Mouse (Mus musculus) fibroblast of lung, adult 2 months (primary cell): ENCODE data around the gene Zbtb20.

Experiments used
- DNase-seq: peaks from one replicate; pipeline ENCODE4 v3.0.0-alpha.2; 2011; ENCODE audit warnings: low read depth

Zbtb20 gene

GRCm38 (mm10) chr16:43300420-43300819 lies 424.7 kb downstream of the Zbtb20 start:
- no peak for DNase-seq

GRCm38 (mm10) chr16:43302171-43302570 lies 426.5 kb downstream of the Zbtb20 start:
- no peak for DNase-seq

GRCm38 (mm10) chr16:43303245-43304197 lies 427.8 kb downstream of the Zbtb20 start:
- peak; percentile 41 for DNase-seq

DNA sequence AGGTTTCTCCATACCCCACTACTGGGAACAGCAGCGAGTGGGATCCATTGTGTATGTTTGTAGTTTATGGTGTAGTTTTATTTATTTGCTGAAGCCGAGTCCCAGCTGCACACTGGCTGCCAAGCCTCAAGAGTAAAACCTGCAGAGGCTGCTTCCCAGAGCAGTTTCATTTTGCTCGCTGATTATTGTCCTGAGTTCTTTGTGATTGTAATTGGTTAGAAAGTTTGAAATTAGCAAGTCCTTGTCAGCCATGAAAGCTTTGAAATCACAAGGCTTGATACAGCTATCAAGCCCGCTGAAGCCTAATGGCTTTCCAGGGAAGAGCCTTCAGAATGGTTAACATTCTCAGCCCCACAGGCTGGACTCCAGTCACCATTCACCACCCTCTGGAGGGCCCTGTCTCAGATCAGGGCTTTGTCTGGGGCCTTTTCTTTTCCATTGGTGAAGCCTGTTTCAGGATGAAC lies 434.3 kb downstream of the Zbtb20 start:
- no peak for DNase-seq

- DNase-seq, result no peak
These were observed 448.3 kb downstream of the Zbtb20 start for GRCm38 (mm10) chr16:43324009-43324408.

DNA sequence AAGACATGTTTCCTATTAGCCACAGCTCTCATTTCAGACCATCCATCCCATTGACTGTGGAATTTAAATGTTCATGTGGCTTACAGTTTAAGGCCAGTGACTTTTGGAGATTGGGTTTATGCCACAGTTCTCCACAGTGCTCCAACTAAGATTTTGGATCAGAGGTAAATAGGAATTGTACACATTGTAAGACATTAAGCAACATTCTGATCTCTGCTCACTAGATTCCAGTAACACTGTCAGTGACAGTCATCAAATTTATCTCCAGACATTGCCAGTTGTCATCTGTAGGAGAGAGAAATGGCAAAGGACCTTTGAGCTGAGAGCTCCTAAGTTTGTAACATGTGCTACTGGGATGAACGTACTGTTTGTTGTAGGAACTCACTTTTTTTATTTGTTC lies 452.5 kb downstream of the Zbtb20 start:
- DNase-seq, result no peak

GRCm38 (mm10) chr16:43330206-43330605 lies 454.5 kb downstream of the Zbtb20 start:
- DNase-seq, result no peak

GRCm38 (mm10) chr16:43331440-43331839 lies 455.8 kb downstream of the Zbtb20 start:
- DNase-seq, result no peak

- no peak for DNase-seq
These were observed 457.1 kb downstream of the Zbtb20 start for GRCm38 (mm10) chr16:43332734-43333133.

DNA sequence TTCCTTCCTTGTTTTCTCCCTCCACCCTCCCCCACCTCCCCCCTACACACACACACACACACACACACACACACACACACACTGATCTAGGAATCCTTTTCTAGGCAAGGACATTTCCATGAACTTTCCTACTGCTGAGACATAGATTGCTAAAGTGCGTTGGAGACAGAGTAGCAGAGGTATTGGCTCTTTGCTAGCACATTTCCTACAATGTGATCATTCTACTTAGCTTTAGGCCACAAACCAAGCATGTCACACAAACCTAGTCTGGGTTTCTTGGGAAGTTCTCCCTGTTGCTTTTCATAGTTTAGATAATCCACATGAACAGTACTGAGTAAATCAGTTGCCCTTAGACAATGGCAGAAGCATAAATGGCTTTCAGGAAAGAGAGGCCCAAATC lies 457.6 kb downstream of the Zbtb20 start:
- DNase-seq, result no peak

DNA sequence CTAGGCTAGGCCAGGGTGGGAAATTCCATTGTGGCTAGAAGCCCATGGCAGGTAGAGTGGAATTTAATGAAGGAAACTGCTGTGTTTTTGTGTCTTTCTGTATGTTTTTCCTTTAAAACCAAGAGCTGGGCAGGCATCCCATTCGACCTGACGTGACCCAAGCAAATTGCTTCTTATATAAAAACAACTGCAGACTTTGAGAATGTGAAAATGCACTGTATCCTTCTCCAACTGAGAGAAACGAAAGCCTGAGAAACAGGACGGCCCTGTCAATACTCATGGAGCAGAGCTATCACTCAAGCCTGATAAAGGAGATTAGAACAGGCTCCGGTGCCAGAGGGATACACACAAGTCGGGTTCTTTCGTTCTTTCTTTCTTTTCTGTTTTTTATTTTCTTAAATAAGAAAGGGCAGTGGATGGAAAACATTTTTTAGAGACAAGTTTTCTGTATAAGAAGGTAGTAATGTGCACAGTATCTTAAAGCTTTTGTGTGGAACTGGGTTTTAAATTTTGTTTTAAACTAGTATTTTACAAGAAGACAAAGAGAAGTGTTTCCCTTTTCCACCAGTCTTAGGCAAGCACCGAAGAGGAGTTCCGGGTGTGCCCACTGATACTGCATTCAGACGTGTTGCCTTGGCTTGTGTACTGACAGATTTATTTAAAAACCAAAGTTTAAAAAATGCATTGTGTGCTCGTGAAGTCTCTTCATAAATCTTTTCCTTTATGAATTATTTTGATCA lies 458.9 kb downstream of the Zbtb20 start:
- peak; percentile 83 for DNase-seq

- DNase-seq, result peak; percentile 31
These were observed 459.6 kb downstream of the Zbtb20 start for GRCm38 (mm10) chr16:43335151-43335823.

GRCm38 (mm10) chr16:43335824-43336215 lies 460.1 kb downstream of the Zbtb20 start:
- DNase-seq, result no peak

DNA sequence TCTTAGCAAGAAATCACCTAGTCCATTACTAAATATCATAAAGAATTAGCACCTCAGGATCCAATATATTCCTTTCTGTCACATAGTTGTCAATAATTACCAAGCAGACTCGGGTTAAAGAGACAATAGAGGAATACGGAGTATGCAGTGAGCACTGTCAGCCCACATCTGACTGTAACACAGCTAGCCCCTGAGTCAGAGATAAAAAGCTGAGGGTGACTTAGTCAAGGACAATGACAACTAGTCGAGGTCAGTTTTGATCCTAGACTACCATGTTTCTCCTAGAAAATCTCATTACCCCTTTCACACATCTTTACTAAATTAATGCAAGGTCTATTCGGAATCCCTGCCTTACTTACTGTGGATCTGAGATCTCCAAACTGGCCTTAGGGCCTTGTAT lies 465.0 kb downstream of the Zbtb20 start:
- DNase-seq, result no peak

DNA sequence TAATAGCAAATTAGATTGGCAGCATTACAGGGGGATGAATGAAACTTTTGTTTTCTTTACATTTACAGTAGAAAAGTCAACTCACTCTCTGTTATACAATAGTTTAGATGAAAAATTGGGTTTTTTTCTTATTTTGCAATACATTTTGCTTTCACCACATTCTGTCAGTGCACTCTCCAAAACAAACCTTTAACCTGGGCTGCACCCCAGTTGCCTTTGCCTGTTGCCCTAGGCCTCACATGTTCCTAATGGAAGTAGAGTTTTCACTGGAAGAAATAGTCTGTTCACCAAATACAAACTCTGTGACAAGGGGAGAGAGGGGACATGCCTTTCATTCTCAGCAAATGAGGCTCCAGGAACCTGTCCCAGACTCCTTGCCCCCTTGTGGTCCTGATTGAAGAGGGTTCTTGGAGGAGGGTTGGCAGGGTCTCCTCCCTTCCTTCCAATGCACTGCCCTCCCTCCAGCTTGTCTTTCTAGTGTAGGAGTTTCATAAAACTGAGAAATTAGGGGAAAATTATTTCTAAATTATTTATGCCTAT lies 466.3 kb downstream of the Zbtb20 start:
- no peak for DNase-seq

DNA sequence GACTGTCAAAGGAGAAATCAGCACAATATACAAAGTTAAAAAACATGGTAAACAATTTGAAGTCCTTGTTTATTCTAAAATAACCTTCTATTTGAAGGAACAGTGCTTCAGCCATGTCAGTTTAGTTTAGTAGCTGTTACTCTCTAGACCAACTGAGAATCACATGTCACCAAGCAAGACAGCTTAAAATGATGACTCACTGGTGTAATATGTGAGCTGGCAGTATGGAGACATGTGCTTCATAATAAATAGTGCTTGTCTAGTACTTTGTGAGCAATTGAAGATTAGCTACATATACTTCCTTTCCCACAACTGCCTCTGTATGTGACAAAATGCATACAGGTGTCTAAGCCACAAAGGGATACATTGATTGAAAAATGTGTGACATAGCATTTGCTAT lies 470.4 kb downstream of the Zbtb20 start:
- no peak for DNase-seq

- DNase-seq, result no peak
These were observed 480.3 kb downstream of the Zbtb20 start for GRCm38 (mm10) chr16:43355776-43356645.

DNA sequence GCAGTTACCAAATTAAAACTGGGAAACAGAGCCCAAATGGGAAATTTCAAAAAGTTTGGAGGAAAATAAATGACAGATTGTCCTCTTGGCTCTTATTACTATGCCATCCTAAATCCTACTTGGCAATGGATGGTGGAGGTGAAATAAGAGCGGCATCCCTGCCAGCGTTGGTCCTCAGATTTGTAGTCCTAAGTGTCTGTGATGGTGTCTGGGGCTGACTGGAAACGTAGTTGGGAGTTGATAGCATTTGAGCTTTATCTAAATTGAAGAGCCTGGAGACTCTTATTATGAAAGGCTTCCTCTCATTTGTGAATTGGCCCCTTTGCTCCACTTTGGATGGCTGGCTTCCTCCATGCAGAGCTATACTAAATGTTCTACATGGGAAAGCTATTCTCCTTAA lies 483.9 kb downstream of the Zbtb20 start:
- no peak for DNase-seq

GRCm38 (mm10) chr16:43360112-43360511 lies 484.4 kb downstream of the Zbtb20 start:
- no peak for DNase-seq

DNA sequence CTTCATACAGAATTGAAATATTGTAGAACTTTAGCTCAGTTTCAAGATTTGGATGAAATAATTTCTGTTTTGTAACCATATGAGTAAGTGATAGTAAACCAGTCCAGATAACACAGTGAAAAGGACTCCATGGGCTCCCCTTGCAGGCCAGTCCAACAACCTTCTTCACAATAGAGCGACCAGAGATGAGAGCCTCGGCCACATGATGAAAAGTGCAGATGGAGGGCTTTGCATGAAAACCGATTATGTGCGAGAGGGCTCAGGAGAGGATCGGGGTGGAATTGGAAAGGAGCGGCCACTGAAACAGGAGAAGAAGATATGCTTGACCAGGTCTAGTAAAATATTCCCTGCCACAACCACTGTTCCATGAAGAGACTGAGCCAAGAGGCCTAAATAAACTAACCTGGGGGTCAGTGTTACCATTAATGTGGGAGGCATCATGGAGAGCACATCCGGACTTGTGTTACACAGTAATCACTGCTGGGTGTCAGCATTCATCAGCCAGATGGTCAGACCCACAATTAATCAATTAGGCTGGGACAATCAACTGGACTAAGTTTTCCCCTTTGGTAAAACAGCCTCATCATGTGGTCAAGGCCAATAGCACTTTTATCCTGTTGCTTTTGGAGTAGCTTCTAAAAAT lies 485.3 kb downstream of the Zbtb20 start:
- no peak for DNase-seq
